Mouse (Mus musculus): ENCODE data around the gene Ppp4r3a.

Gene Ppp4r3a

DNA sequence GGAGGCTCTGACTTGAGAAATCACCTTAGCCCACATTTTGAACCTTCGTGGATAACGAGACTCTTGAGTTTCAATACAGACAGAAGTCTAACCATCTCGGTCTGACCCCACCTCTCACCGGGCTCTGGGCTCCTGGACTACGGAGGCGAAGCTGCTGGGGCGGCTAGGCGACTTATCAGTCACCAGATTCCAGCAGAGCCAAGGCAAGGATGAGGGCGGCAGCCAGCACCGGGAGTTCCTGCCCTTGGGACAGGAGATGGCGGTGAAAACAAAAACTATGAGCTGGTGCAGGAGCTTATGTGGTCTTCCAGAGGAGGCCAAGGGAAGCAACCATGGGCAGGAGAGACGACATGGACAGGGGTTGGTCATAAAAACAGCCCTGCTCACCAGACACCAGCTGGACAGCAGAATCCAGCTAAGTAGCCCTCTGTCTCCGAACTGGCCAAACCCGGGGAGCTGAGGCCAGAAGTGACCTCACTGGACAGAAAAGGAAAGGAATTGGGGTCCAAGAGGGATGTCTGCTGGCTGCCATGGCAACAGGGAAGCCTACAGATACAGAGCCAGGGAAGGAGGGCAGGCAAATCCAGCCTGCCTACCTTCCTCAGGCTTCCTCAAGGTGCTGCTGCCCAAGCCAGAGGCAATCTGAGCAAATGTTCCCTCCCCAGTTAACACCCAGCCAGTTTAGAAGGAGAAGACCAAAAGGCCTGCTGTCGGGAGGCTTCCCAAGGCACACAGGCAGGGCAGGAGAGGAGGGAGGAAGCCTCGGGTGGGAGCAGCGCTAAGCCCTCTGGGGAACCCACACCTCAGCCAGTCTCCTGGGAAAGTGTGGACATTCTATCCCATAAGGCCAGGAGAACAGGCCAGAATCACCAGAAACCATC is 71.1 kb downstream of the Ppp4r3a start:
- peak; percentile 95 for DNase-seq

DNA sequence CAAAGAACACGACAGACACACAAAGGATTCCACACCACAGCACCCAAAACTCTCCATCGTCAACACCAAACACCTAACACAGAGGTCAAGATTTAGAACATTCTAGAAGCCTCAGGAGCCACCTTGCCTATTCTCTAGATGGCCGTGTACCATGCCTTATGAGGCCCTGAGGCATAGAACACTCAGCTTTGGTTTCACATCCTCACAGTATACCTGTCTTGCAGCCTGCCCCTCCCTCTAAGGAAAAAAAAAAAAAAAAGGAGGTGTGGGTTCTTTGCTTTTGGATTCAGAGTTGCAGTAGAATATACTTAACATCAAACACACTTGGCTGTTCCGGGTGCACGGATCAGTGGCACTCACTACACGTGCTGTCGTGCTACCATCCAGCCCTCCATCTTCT is 72.5 kb downstream of the Ppp4r3a start:
- no peak for DNase-seq

DNA sequence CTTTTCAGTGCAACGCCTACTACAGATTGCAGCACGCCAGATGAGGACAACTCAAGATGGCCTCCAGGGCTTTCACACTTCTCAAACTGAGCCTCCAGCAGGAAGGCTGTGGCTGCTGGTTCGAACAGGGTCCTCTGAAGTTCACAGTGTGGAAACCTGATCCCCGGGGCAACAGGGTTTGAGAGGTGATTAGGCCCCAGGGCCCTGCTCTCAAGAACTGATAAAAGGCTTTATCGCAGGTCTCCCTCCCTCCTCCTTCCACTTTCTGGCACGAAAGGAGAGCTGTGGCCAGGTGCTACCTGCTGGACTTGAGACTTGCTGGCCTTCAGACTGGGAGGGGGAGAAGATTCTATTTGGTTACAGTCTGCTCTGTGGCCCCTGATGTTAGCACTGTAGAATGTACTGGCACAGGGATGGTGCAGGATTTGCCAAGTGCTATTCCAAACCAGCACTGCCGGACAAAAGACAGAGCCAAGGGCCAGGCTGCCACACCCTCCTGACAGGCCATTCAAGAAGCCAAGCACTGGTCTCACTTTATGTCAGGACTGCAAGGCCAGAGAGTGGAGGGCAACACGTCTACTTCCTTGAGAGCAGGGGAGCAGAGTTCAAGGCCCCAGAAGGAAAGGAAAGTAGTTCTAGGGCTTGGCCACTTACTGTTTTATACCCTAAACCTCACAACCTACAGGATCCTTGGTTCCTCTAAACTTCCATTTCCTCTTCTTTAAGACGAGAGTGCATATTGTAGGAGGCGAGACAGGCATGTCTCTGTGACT is 73.2 kb downstream of the Ppp4r3a start:
- peak; percentile 94 for DNase-seq

DNA sequence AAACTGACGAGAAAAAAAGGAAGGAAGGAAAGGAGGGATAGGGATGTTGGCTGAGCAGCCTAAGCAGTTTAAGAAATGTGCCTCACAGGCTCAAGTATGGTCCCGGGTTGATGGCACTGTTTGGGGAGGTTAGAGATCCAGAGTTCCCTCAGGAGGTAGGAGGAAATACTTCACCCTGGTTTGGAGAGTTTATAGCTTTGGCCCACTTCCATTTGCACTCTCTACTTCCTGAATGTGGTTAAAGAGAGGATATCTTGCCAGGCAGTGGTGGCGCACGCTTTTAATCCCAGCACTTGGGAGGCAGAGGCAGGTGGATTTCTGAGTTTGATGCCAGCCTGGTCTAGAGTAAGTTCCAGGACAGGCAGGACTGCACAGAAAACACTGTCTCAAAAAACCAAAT is 74.3 kb downstream of the Ppp4r3a start:
- no peak for DNase-seq

DNA sequence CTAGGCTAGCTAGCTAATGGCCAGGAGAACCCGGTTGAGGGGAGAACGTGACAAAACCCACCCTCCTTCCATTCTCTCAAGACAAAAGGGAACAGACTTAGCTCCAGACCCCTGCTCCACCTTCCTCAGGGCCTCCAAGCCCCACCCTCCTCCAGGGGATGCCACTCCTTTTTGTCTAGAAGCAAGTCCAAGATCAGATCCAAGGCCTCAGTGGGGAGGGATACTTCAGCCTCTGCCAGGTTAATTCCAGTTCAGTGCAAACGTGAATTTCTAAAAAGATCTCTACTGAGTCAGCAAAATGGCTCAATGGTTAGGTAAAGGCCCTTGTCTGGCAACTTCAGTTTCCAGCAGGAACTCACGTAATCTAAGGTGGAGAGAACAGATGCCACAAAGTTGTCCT is 74.9 kb downstream of the Ppp4r3a start:
- DNase-seq, result no peak

GRCm38 (mm10) chr12:101007968-101008481 is 75.5 kb downstream of the Ppp4r3a start:
- peak; percentile 96 for DNase-seq

DNA sequence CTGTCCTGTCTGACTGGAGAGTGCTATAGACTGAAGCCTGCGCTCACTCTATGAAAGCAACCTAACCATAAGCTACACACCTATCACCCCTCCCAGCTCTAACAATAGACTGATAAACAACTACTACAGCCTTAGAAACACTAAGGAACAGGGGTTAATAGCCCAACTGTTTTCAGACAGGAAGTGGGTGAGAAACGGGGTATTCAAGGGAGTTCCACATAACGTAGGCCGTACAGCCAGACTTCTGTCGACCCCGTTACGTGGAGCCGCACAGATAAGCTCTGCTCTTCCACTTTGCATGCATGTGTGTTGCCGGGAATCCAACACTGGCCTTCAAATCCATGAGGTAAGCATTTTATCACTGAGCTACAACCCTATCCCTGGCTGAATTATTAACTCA is 76.1 kb downstream of the Ppp4r3a start:
- DNase-seq, result no peak

DNA sequence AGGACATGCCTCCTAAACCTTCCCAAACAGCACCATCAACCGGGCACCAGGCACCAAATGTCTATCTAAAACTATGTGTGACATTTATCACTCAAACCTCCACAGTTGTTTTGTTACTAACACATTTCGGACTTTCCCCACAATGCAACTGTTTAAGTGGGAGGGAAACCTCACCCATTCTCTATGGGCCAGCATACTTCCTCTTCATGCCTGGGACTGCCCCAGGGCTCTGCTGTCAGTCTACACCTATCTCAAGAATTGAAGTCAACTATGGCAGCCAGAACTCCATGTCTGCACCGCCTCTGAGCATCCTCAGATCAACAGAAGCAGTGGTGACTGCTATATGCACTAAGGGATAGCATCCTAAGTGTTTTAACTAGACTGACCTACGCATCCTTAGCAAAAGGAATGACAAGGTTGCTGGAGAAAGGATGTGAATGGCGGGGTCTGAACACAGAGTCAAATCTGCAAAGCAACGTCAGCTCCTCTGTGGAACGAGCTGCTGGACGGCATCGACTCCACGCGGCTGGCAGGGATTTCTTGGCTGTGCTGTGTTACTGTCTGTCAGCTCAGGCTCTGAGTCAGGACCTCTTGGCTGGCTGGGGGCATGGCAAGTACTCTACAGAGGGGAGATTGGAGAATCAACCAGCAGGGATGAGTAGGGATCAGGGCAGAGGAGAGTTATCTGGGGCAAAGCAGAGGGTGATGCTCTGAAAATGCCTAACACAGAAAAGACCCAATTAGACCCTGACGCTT is 77.7 kb downstream of the Ppp4r3a start:
- peak; percentile 84 for DNase-seq

DNA sequence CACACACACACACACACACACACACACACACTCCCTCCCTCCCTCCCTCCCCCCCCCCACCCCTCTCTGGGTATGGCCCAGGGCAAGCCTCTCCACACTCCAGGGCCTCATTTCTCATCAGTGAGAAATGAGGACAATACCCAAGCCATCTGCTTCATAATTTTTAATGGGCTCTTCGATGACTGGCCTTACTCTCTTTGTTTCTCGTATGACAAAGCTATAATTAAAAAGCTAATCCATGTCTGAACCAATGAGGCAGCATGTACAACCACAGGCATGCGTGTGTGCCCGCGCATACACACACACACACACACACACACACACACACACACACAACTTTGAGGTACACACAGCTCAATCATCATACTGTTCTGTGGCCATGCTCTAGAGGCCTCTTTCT is 78.5 kb downstream of the Ppp4r3a start:
- DNase-seq, result no peak

GRCm38 (mm10) chr12:101002801-101003513 is 80.5 kb downstream of the Ppp4r3a start:
- DNase-seq, result peak; percentile 81

DNA sequence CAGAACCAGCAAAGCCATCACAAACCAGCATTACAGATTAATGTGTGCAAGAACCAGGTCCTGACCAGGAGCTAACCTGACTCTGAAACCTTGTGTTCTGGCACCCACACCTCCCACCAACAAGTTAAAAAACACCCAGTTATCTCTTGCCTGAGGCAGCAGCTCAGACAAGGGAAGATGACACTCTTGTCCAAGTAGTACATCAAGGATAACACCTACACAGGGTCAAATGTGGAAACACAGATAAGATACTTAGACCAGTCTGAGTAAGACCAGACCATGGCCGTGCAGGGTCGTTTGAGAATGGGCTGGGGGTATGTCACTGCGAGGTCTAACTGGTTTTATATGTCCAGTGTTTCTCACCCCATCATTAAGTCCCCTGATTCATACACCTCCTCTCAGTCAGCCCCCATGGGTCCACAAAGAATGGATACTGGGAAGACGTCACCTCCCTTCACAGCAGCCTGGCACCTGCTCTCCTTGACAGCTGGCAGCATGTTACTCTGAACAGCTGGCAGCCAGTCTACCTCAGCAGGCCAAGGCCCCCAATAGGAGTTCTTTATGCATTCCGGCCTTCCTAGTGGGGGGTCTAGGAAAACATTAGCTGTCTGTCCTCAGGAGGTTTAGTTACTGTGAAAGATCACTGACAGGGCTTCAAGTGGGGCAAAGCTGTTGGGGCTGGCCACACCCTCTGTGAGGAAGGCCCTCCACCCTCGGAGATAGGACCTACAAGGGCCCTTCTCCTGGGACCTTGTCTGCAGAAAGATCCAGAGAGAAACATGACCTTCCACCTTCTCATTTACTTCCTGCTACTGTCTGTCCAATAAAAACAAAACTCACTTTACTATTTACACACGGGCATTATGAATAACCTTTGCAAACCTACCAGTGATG is 84.2 kb downstream of the Ppp4r3a start:
- no peak for DNase-seq

- DNase-seq, result no peak
Measured at GRCm38 (mm10) chr12:100998564-100998962, 84.9 kb downstream of the Ppp4r3a start.

GRCm38 (mm10) chr12:100997830-100998563 is 85.5 kb downstream of the Ppp4r3a start:
- DNase-seq, result no peak

GRCm38 (mm10) chr12:100996378-100996898 is 87.1 kb downstream of the Ppp4r3a start:
- DNase-seq, result peak; percentile 95

DNA sequence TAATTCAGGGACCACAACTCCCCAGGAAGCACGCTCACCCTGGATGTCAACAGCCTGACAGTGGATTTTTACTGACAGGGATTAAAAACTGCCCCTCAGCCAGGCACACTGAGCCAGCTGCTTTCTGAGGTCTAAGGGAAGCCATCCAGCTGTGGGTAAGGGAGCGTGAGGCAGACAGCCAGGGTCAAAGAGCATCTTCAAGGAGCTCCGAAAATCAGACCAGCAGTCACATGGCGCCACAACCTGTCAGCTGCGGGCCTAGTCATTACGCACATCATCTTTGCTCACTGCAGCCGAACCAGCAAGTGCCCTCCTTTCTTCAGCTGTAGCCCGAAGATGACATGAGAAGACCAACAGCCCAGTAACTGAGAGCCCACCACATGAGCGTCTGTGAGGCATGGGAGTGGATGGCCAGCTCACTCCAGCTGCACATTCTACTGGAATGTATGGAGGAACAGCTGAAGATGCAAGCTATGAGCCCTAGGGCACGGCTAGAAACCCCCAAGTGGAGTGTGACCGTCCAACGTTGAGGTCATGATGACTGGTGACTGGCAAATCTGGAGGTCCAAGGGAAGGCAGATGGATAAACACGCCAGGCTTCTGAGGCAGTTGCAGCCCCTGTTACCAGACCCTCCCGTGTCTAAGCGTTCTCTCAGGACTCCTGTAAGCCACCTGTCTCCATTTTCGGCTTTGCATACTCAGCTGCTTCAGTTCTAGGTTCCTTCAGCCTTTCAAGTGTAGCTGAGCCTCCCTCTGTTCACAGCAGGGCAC is 87.7 kb downstream of the Ppp4r3a start:
- DNase-seq, result no peak

- DNase-seq, result no peak
Measured at GRCm38 (mm10) chr12:100994140-100995015, 89.1 kb downstream of the Ppp4r3a start.

DNA sequence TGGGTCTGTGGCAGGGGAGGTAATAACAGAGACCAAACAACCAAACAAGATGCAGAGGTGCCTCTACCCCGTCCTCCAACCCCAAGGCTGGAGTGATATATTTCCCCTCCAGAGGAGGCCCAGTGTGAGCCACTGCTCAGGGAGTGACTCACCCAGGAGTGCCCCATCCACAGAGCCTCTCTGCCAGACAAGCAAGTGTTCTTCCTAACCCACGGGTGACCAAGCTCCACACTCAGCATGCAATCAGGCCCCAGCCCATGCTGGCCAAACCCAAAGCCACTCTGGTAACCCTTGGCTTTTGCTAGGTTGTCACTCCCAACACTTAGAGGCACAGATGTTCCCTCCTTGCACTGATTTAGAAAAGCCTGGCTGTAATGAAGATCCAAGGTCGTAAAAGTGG is 90.4 kb downstream of the Ppp4r3a start:
- DNase-seq, result no peak

DNA sequence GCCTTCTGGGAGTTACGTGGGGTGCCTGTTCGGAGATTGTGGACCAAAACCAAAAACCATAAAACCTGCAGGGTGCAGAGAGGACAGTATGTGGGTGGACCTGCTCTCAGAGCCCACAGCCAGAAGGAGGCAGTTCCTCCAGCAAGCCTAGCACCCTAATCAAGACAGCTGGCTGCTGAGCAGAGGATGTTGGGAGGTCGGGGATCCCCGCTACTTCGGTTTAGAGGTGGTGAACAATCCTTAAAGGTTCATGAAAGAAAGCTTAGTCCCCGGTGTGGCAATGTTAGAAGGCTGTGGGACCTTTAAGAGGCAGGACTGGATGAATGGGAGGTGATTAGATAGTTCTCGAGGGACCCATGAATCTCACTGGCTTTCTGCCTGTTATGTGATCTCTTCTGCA is 91.0 kb downstream of the Ppp4r3a start:
- DNase-seq, result no peak

- no peak for DNase-seq
Measured at GRCm38 (mm10) chr12:100991119-100991518, 92.4 kb downstream of the Ppp4r3a start.
